Mouse (Mus musculus) ES-Bruce4 (cell line): ENCODE results near the gene Ddr2. TPM values are rescaled to one million over a fixed set of nuclear protein-coding genes. Genes with fewer than 3 reads are reported as not detected.
A peak's percentile ranks its signal among the peaks of the same experiment; 100 is the strongest.

Source experiments
- H3K27ac ChIP-seq: 2 replicates; pipeline ENCODE4 v1.5.1; 2012; ENCODE audit warnings: low read length, inconsistent platforms; ENCODE audit not compliant: insufficient read depth
- H3K27me3 ChIP-seq: 2 replicates; pipeline ENCODE4 v1.6.1; 2012; ENCODE audit warnings: mild to moderate bottlenecking, low read length, inconsistent platforms; ENCODE audit not compliant: control insufficient read depth, poor library complexity, insufficient read depth, severe bottlenecking
- H3K36me3 ChIP-seq: 2 replicates; pipeline ENCODE4 v1.6.1; 2012; ENCODE audit warnings: inconsistent platforms, mild to moderate bottlenecking, low read length, moderate library complexity; ENCODE audit not compliant: control insufficient read depth, poor library complexity, insufficient read depth, severe bottlenecking
- H3K4me1 ChIP-seq: one replicate; pipeline ENCODE4 v1.8.1; 2011; ENCODE audit warnings: low read length; ENCODE audit not compliant: control insufficient read depth, insufficient read depth
- H3K4me3 ChIP-seq: 2 replicates; pipeline ENCODE4 v1.5.1; 2011; ENCODE audit warnings: low read depth, mild to moderate bottlenecking, low read length
- H3K9ac ChIP-seq: 2 replicates; pipeline ENCODE4 v1.6.1; 2012; ENCODE audit warnings: low read depth, mild to moderate bottlenecking, inconsistent platforms; ENCODE audit not compliant: poor library complexity, severe bottlenecking
- H3K9me3 ChIP-seq: replicated peaks from 2 replicates; pipeline ENCODE4 v1.6.1; 2012; ENCODE audit warnings: mild to moderate bottlenecking, low read length, inconsistent platforms; ENCODE audit not compliant: control insufficient read depth, poor library complexity, insufficient read depth, severe bottlenecking
- CTCF ChIP-seq: IDR thresholded peaks from one replicate; pipeline ENCODE4 v1.8.1; 2011; ENCODE audit warnings: low read depth, low read length
- EP300 ChIP-seq: IDR thresholded peaks from 2 replicates; pipeline ENCODE4 v1.6.1; 2011; ENCODE audit warnings: low read depth, low read length; ENCODE audit not compliant: insufficient read depth
- POLR2A ChIP-seq: IDR thresholded peaks from one replicate; pipeline ENCODE4 v1.8.1; 2011; ENCODE audit warnings: low read length; ENCODE audit not compliant: insufficient read depth
- polyA plus RNA-seq: library from polyadenylated mRNA; stranded (reverse); fragments of >200 nt; gene quantifications from 2 replicates; pipeline ENCODE4 v1.2.4, GENCODE M21; 2011; ENCODE audit warnings: low read depth; ENCODE audit not compliant: missing spikeins, insufficient read depth, insufficient read length

Ddr2 gene
- polyA plus RNA-seq, 1 experiment: 1.7 TPM

- Histone ChIP-seq H3K4me3 (no peak overlapping the region), H3K9me3 (no peaks in the 10 kb centered on the region; the same call in 1 of the 2 replicates), H3K27me3 (no peaks in the 10 kb centered on the region), H3K4me1 (no peaks in the 10 kb centered on the region), H3K27ac (no peak overlapping the region), H3K9ac (no peak overlapping the region), H3K36me3 (no peaks in the 10 kb centered on the region)
- TF ChIP-seq POLR2A (no peak), EP300 (no peak), CTCF (no peak)
These were observed 124.4 kb downstream of the Ddr2 start for GRCm38 (mm10) chr1:169986166-169986565.

DNA sequence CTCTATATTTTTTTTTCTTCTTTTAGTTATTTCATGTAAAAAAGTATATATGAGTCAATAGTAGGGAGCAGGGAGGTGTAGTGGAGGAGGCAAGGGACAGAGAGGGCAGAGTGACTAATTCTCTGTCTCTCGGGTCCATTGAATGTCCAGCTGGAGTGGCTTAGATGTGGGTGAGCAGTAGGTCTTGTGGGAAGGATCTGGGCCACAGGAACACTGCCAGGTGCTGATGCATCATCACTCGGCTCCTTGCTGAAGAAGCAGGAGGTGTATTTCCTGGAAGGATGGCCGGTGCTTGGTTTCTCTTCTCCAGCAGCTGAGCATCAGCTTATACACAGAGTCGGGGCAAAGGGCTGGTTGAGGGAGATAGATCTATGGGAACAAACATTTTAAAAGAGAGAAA lies 132.9 kb downstream of the Ddr2 start:
- H3K4me3 ChIP-seq: no peak overlapping the region
- H3K4me1 ChIP-seq: no peaks in the 10 kb centered on the region
- no peak overlapping the region for H3K9ac ChIP-seq
- no peak overlapping the region for H3K27ac ChIP-seq
- TF ChIP-seq CTCF: no peak
- no peak for TF ChIP-seq EP300
- no peak for TF ChIP-seq POLR2A
- H3K36me3 ChIP-seq: no peaks in the 10 kb centered on the region
- no peaks in the 10 kb centered on the region for H3K9me3 ChIP-seq
- no peaks in the 10 kb centered on the region for H3K27me3 ChIP-seq

DNA sequence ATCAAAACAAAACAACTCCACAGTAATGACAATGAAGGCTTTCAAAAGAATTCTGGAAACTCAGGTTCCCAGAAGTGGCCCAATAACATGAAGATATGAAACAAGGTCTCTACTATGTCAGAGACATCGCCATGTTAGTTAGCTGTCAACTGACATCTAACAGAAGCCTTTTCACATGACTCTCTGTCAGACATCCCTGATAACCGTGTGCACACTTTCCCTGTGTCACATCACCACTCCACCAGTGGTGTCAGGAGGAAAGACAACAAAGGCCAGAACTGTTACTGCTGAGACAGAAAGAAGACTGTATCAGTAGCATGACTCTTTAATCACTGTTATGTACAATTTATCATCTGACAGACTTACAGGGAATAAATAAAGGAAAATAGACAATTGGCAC lies 138.6 kb downstream of the Ddr2 start:
- Histone ChIP-seq H3K4me3 (no peak overlapping the region), H3K9ac (no peak overlapping the region), H3K36me3 (no peaks in the 10 kb centered on the region), H3K27me3 (no peaks in the 10 kb centered on the region), H3K4me1 (no peaks in the 10 kb centered on the region), H3K27ac (no peak overlapping the region), H3K9me3 (no peaks in the 10 kb centered on the region)
- no peak for TF ChIP-seq CTCF
- TF ChIP-seq POLR2A: no peak
- TF ChIP-seq EP300: no peak

- Histone ChIP-seq H3K36me3 (no peaks in the 10 kb centered on the region), H3K27me3 (no peaks in the 10 kb centered on the region), H3K4me3 (no peak overlapping the region), H3K9ac (no peak overlapping the region), H3K4me1 (no peaks in the 10 kb centered on the region), H3K27ac (no peak overlapping the region), H3K9me3 (no peaks in the 10 kb centered on the region)
- no peak for TF ChIP-seq EP300
- no peak for TF ChIP-seq POLR2A
- TF ChIP-seq CTCF: no peak
These were observed 139.6 kb downstream of the Ddr2 start for GRCm38 (mm10) chr1:169970936-169971335.

DNA sequence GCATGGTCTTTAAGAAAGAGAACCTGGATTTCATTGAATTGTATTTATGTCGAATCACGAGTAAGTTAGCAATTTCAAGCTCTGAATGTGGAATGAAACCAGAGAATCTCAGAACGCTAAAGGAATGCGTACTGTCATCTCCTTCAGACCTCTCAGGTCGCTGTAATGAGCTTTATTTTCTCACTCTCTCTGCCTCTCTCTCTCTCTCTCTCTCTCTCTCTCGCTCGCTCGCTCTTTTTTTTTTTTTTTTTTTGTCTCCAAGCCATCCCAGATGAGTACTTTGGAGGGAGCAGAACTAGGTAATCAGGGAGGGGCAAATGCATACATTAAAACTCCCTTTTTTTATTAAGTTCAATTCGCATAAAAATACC lies 141.1 kb downstream of the Ddr2 start:
- Histone ChIP-seq H3K36me3 (peaks cover 2% of the 10 kb centered on the region; the same call in 1 of the 2 replicates), H3K27me3 (no peaks in the 10 kb centered on the region), H3K9me3 (no peaks in the 10 kb centered on the region), H3K9ac (peak overlapping the region; percentile 65), H3K4me3 (peak overlapping the region; percentile 69), H3K4me1 (no peaks in the 10 kb centered on the region), H3K27ac (no peak overlapping the region)
- TF ChIP-seq POLR2A (no peak), EP300 (no peak), CTCF (no peak)

DNA sequence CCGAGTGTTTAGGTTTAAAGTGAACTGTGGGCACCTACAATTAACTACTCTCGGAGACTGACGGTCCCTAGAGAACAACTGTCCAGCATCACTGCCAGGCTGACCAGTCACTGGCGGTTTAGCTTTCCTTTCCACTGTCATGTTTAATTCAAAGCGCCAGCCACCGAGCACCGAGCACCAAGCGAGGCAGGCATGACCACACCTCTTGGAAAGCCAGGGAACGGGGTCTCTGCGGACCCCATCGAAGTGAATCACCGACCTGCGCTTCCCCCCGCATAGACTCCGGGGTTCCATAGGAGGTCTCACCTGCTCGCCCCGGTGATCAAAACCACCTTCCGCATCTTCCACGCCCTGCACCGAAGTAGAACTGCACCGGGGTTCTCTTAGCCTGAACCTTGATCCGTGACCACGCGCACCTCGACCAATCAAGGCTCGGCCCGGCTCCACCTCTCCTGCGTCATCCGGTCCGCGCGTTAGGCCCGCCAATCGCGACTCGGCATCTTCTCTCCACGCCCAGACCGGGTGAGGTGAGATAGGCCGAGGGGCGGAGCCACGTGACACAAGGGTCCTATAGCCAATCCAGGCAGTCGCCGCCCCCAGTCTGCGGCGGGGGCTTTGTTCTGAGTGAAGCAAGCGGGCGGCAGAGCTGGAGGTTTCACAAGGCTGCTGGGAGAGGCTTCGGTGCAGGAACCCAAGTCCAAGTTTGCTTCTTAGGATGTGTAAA lies 141.6 kb downstream of the Ddr2 start, which contains the start of gene Hsd17b7:
Gene Hsd17b7 (minus strand): TSS at position 450 of the 724 bp plus-strand sequence.
- TF ChIP-seq EP300 (0 out of 2 replicates have a peak, but pooled peaks have one; percentile 2), POLR2A (peak; percentile 84), CTCF (no peak)
- H3K4me1 ChIP-seq: no peaks in the 10 kb centered on the region

More for the DNA sequence above, 141.6 kb downstream of the Ddr2 start, which contains the start of gene Hsd17b7:
- H3K9me3 ChIP-seq: no peaks in the 10 kb centered on the region
- H3K9ac ChIP-seq: peak within 1 kb of the TSS; percentile 65
- H3K36me3 ChIP-seq: peaks cover 4% of the 10 kb centered on the region; the same call in 1 of the 2 replicates
- H3K27me3 ChIP-seq: no peaks in the 10 kb centered on the region
- H3K27ac ChIP-seq: no peak within 1 kb of the TSS
- peak within 1 kb of the TSS; percentile 81 for H3K4me3 ChIP-seq
